Mouse (Mus musculus) neural tube, embryonic 15.5 days (tissue): Measurements from ENCODE around the gene Ppp6r1. TPM values are rescaled to one million over a fixed set of nuclear protein-coding genes. Genes with fewer than 3 reads are reported as not detected.
"Not testable (repeated sequence)": the region's sequence is repeated elsewhere in the genome, so short reads cannot be mapped to it uniquely, and the experiment has no call there.

Source experiments
- ATAC-seq: fragments of 200-750 bp; cut with Nextera tagmentation; 2 replicates; pipeline ENCODE4 v1.8.0; 2017; ENCODE audit warnings: mild to moderate bottlenecking, moderate TSS enrichment, moderate library complexity; ENCODE audit not compliant: low FRiP score
- H3K27ac ChIP-seq: fragments of 300-500 bp; sonication (generic); replicated peaks from 2 replicates; pipeline ENCODE4 v1.5.1; 2015; ENCODE audit warnings: mild to moderate bottlenecking, inconsistent platforms
- H3K27me3 ChIP-seq: fragments of 300-500 bp; sonication (generic); replicated peaks from 2 replicates; pipeline ENCODE4 v1.6.1; 2015; ENCODE audit warnings: inconsistent platforms
- H3K36me3 ChIP-seq: fragments of 300-500 bp; sonication (generic); 2 replicates; pipeline ENCODE4 v1.6.1; 2015; ENCODE audit warnings: inconsistent platforms
- H3K4me1 ChIP-seq: fragments of 300-500 bp; sonication (generic); 2 replicates; pipeline ENCODE4 v1.6.1; 2015; ENCODE audit warnings: inconsistent platforms
- H3K4me2 ChIP-seq: fragments of 300-500 bp; sonication (generic); 2 replicates; pipeline ENCODE4 v1.6.1; 2015; ENCODE audit warnings: inconsistent platforms, mild to moderate bottlenecking, moderate library complexity
- H3K4me3 ChIP-seq: fragments of 300-500 bp; sonication (generic); replicated peaks from 2 replicates; pipeline ENCODE4 v1.5.1; 2015; ENCODE audit warnings: mild to moderate bottlenecking, inconsistent platforms
- H3K9ac ChIP-seq: fragments of 300-500 bp; sonication (generic); replicated peaks from 2 replicates; pipeline ENCODE4 v1.6.1; 2015; ENCODE audit warnings: mild to moderate bottlenecking, inconsistent platforms
- H3K9me3 ChIP-seq: fragments of 300-500 bp; sonication (generic); replicated peaks from 2 replicates; pipeline ENCODE4 v1.6.1; 2016; ENCODE audit warnings: inconsistent platforms
- WGBS: fragments of 180-500 bp; shearing (Covaris S2); methylation state at CpG from one replicate; pipeline ENCODE4 v1.1.7; 2015; ENCODE audit warnings: mixed read lengths; 5-methylcytosine and 5-hydroxymethylcytosine counted together
- polyA plus RNA-seq: library from polyadenylated mRNA; unstranded; fragments of >200 nt; fragmentation: Nextera tagmentation; extraction: Ambion mirVana; gene quantifications from 2 replicates; pipeline ENCODE4 v1.2.1, GENCODE M21; 2015

The Ppp6r1 gene
- polyA plus RNA-seq, 1 experiment from 2014 or later, result 8.9 TPM

GRCm38 (mm10) chr7:4612386-4612785 lies 46.4 kb downstream of the Ppp6r1 start:
- Histone ChIP-seq H3K4me2 (no peak overlapping the region), H3K27me3 (no peaks in the 10 kb centered on the region), H3K36me3 (no peaks in the 10 kb centered on the region), H3K9ac (no peak overlapping the region), H3K4me1 (no peaks in the 10 kb centered on the region), H3K27ac (no peak overlapping the region), H3K4me3 (no peak overlapping the region), H3K9me3 (no peaks in the 10 kb centered on the region)
- WGBS, result 68% methylated on average over 8 of the region's 8 CpGs
- ATAC-seq, result no peak

GRCm38 (mm10) chr7:4611921-4612341 lies 46.9 kb downstream of the Ppp6r1 start:
- no peak overlapping the region for H3K27ac ChIP-seq
- H3K9ac ChIP-seq, result no peak overlapping the region
- no peaks in the 10 kb centered on the region for H3K27me3 ChIP-seq
- no peak overlapping the region for H3K4me2 ChIP-seq
- H3K9me3 ChIP-seq, result no peaks in the 10 kb centered on the region
- no peak overlapping the region for H3K4me3 ChIP-seq
- H3K36me3 ChIP-seq, result no peaks in the 10 kb centered on the region
- ATAC-seq, result no peak
- no peaks in the 10 kb centered on the region for H3K4me1 ChIP-seq
- 84% methylated on average over 12 of the region's 12 CpGs for WGBS

GRCm38 (mm10) chr7:4611511-4611910 lies 47.3 kb downstream of the Ppp6r1 start:
- Histone ChIP-seq H3K4me1 (no peaks in the 10 kb centered on the region), H3K36me3 (no peaks in the 10 kb centered on the region), H3K27ac (no peak overlapping the region), H3K9ac (no peak overlapping the region), H3K4me3 (no peak overlapping the region), H3K9me3 (no peaks in the 10 kb centered on the region), H3K27me3 (no peaks in the 10 kb centered on the region), H3K4me2 (no peak overlapping the region)
- 88% methylated on average over 12 of the region's 12 CpGs for WGBS
- no peak for ATAC-seq

- no peak for ATAC-seq
- H3K4me1 ChIP-seq, result no peaks in the 10 kb centered on the region
- no peak overlapping the region for H3K4me3 ChIP-seq
- no peaks in the 10 kb centered on the region for H3K36me3 ChIP-seq
- no peak overlapping the region for H3K4me2 ChIP-seq
- H3K9me3 ChIP-seq, result no peaks in the 10 kb centered on the region
- H3K27ac ChIP-seq, result no peak overlapping the region
- no peak overlapping the region for H3K9ac ChIP-seq
- no peaks in the 10 kb centered on the region for H3K27me3 ChIP-seq
- WGBS, result 57% methylated on average over 5 of the region's 5 CpGs
Measured at GRCm38 (mm10) chr7:4608002-4608401, 50.8 kb downstream of the Ppp6r1 start.

- no peaks in the 10 kb centered on the region for H3K4me1 ChIP-seq
- H3K4me3 ChIP-seq, result no peak within 1 kb of the TSS
- H3K27ac ChIP-seq, result no peak within 1 kb of the TSS
- H3K9ac ChIP-seq, result no peak within 1 kb of the TSS
- no peaks in the 10 kb centered on the region for H3K27me3 ChIP-seq
- 85% methylated on average over 6 of the region's 6 CpGs for WGBS
- H3K4me2 ChIP-seq, result no peak within 1 kb of the TSS
- no peaks in the 10 kb centered on the region for H3K36me3 ChIP-seq
- no peak for ATAC-seq
- H3K9me3 ChIP-seq, result no peaks in the 10 kb centered on the region
Measured at GRCm38 (mm10) chr7:4603873-4604272, 54.9 kb downstream of the Ppp6r1 start, which contains the start of gene Ptprh. Ptprh (minus strand) TSS chr7:4604041.

- no peak for ATAC-seq
- H3K4me1 ChIP-seq, result no peaks in the 10 kb centered on the region
- no peak overlapping the region for H3K27ac ChIP-seq
- H3K4me2 ChIP-seq, result no peak overlapping the region
- H3K4me3 ChIP-seq, result no peak overlapping the region
- H3K36me3 ChIP-seq, result no peaks in the 10 kb centered on the region
- no peaks in the 10 kb centered on the region for H3K27me3 ChIP-seq
- H3K9ac ChIP-seq, result no peak overlapping the region
- 91% methylated on average over 6 of the region's 6 CpGs for WGBS
- no peaks in the 10 kb centered on the region for H3K9me3 ChIP-seq
Measured at GRCm38 (mm10) chr7:4602969-4603368, 55.9 kb downstream of the Ppp6r1 start.

- not testable (repeated sequence) for H3K4me2 ChIP-seq, H3K4me3 ChIP-seq, H3K27ac ChIP-seq, H3K4me1 ChIP-seq, H3K36me3 ChIP-seq, ATAC-seq, H3K9ac ChIP-seq, H3K27me3 ChIP-seq, H3K9me3 ChIP-seq
- WGBS, result 80% methylated on average over 4 of the region's 4 CpGs
Measured at GRCm38 (mm10) chr7:4597046-4597445, 61.8 kb downstream of the Ppp6r1 start.

Other genes with a start within 250 kb of the Ppp6r1 start
- gene Rdh13, start 213.4 kb downstream of the Ppp6r1 start, polyA plus RNA-seq, result 38.2 and 41.9 TPM in 2 replicates
- gene Eps8l1, start 198.3 kb downstream of the Ppp6r1 start, polyA plus RNA-seq, result 13.1 and 14.1 TPM in 2 replicates
- 38.8 and 44.6 TPM in 2 replicates for gene Ppp1r12c, start 157.3 kb downstream of the Ppp6r1 start, polyA plus RNA-seq
- 22.8 and 29.5 TPM in 2 replicates for gene Tnnt1, start 142.6 kb downstream of the Ppp6r1 start, polyA plus RNA-seq
- 1.8 and 2.4 TPM in 2 replicates for gene Tnni3, start 134.8 kb downstream of the Ppp6r1 start, polyA plus RNA-seq
- 1.8 and 2.1 TPM in 2 replicates for gene Dnaaf3, start 126.6 kb downstream of the Ppp6r1 start, polyA plus RNA-seq
- 77.0 and 94.1 TPM in 2 replicates for gene Syt5, start 111.5 kb downstream of the Ppp6r1 start, polyA plus RNA-seq
- gene Ptprh, start 55.0 kb downstream of the Ppp6r1 start, polyA plus RNA-seq, result 0.43 and 0.65 TPM in 2 replicates
- gene Tmem86b, start 27.6 kb downstream of the Ppp6r1 start, polyA plus RNA-seq, result 1.7 and 2.3 TPM in 2 replicates
- 156 and 173 TPM in 2 replicates for gene Hspbp1, start 26.0 kb upstream of the Ppp6r1 start, polyA plus RNA-seq
- gene Brsk1, start 31.6 kb upstream of the Ppp6r1 start, polyA plus RNA-seq, result 6.5 and 6.8 TPM in 2 replicates
- 0.13 and 0.14 TPM in 2 replicates for gene Tmem150b, start 66.2 kb upstream of the Ppp6r1 start, polyA plus RNA-seq
- gene Kmt5c, start 81.1 kb upstream of the Ppp6r1 start, polyA plus RNA-seq, result 56.9 and 58.2 TPM in 2 replicates
- 26.3 and 38.6 TPM in 2 replicates for gene Cox6b2, start 94.1 kb upstream of the Ppp6r1 start, polyA plus RNA-seq
- not detected in 2 replicates for gene Fam71e2, start 112.3 kb upstream of the Ppp6r1 start, polyA plus RNA-seq
- 0.90 and 1.0 TPM in 2 replicates for gene Il11, start 123.8 kb upstream of the Ppp6r1 start, polyA plus RNA-seq
- not detected in 2 replicates for gene Tmem190, start 123.9 kb upstream of the Ppp6r1 start, polyA plus RNA-seq
- gene Tmem238, start 130.6 kb upstream of the Ppp6r1 start, polyA plus RNA-seq, result 6.8 and 9.9 TPM in 2 replicates
- gene Rpl28, start 133.9 kb upstream of the Ppp6r1 start, polyA plus RNA-seq, result 224 and 255 TPM in 2 replicates
- 252 and 275 TPM in 2 replicates for gene Ube2s, start 153.6 kb upstream of the Ppp6r1 start, polyA plus RNA-seq
- 10.6 and 11.3 TPM in 2 replicates for gene Shisa7, start 185.7 kb upstream of the Ppp6r1 start, polyA plus RNA-seq
- 3.7 and 5.9 TPM in 2 replicates for gene Isoc2b, start 211.2 kb upstream of the Ppp6r1 start, polyA plus RNA-seq
- 0.51 and 0.79 TPM in 2 replicates for gene Isoc2a, start 218.1 kb upstream of the Ppp6r1 start, polyA plus RNA-seq
- gene Gm36210, start 247.5 kb upstream of the Ppp6r1 start, polyA plus RNA-seq, result 0.23 and 0.37 TPM in 2 replicates